Mouse (Mus musculus): ENCODE results near the gene Metrn.

The Metrn gene

GRCm38 (mm10) chr17:25769331-25769730 is 27.6 kb downstream of the Metrn start:
- DNase-seq (ENCODE audit: low read depth), result no peak

- no peak for DNase-seq (ENCODE audit: low read depth)
These were observed 31.1 kb downstream of the Metrn start for GRCm38 (mm10) chr17:25765886-25766285.

GRCm38 (mm10) chr17:25762591-25762990 is 34.3 kb downstream of the Metrn start:
- DNase-seq (ENCODE audit: low read depth), result no peak

- DNase-seq (ENCODE audit: low read depth), result no peak
These were observed 35.4 kb downstream of the Metrn start for GRCm38 (mm10) chr17:25761561-25761970.

- DNase-seq (ENCODE audit: low read depth), result no peak
These were observed 36.8 kb downstream of the Metrn start for GRCm38 (mm10) chr17:25760148-25760547.

- DNase-seq (ENCODE audit: low read depth), result peak; percentile 59
These were observed 39.2 kb downstream of the Metrn start for GRCm38 (mm10) chr17:25757691-25758090.

- DNase-seq (ENCODE audit: low read depth), result peak; percentile 88
These were observed 40.3 kb downstream of the Metrn start for GRCm38 (mm10) chr17:25756378-25757242.

- no peak for DNase-seq (ENCODE audit: low read depth)
These were observed 41.1 kb downstream of the Metrn start for GRCm38 (mm10) chr17:25755627-25756377.

GRCm38 (mm10) chr17:25755086-25755485 is 41.9 kb downstream of the Metrn start:
- DNase-seq (ENCODE audit: low read depth), result no peak

- peak; percentile 52 for DNase-seq (ENCODE audit: low read depth)
These were observed 42.7 kb downstream of the Metrn start, which contains the start of gene Msln for GRCm38 (mm10) chr17:25754241-25754640. Gene Msln (minus strand): TSS chr17:25754378.

GRCm38 (mm10) chr17:25751446-25751845 is 45.5 kb downstream of the Metrn start:
- DNase-seq (ENCODE audit: low read depth), result peak; percentile 90

- DNase-seq (ENCODE audit: low read depth), result no peak
These were observed 47.6 kb downstream of the Metrn start for GRCm38 (mm10) chr17:25749314-25749713.

GRCm38 (mm10) chr17:25748238-25748637 is 48.7 kb downstream of the Metrn start:
- no peak for DNase-seq (ENCODE audit: low read depth)

- DNase-seq (ENCODE audit: low read depth), result no peak
These were observed 52.6 kb downstream of the Metrn start for GRCm38 (mm10) chr17:25744311-25744710.

GRCm38 (mm10) chr17:25743831-25744230 is 53.1 kb downstream of the Metrn start:
- DNase-seq (ENCODE audit: low read depth), result no peak

All from NIH3T3 (cell line).